Mouse (Mus musculus): ENCODE measurements at regions not wholly inside any gene's neighbourhood (a gene's known extent, or its start where the extent isn't known, plus 50 kb on each side); places are given as distances from the start of the nearest gene placed in this dataset.

DNA sequence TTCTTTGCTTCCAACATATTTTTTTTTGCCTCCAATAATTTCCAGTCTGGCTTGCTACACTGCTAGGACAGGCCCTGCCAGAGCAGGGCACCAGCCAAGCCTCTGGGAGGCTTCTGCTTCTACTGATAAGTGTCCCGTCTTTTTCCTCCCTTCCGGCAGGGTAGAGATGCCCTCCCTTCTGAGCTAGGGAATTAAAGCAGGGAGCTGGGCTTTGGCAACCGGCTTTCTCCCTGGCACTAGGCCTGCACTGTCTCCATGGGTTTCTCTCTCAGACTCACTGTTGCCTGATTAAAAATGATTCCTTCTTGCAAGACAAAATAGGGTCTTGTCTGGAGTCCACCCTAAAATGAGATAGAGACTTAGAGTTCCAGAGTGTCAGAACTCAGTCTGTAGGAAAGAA is 153.3 kb upstream of the Gm4791 start:
- no peak overlapping the region for H3K4me3 ChIP-seq (ENCODE audit: insufficient read depth, low read depth, low read length)
- H3K27ac ChIP-seq (replicated peaks; ENCODE audit: low read depth, low read length) = no peak overlapping the region
- H3K4me1 ChIP-seq (ENCODE audit: control insufficient read depth, insufficient read depth, insufficient read length, low read length) = no peaks in the 10 kb centered on the region

DNA sequence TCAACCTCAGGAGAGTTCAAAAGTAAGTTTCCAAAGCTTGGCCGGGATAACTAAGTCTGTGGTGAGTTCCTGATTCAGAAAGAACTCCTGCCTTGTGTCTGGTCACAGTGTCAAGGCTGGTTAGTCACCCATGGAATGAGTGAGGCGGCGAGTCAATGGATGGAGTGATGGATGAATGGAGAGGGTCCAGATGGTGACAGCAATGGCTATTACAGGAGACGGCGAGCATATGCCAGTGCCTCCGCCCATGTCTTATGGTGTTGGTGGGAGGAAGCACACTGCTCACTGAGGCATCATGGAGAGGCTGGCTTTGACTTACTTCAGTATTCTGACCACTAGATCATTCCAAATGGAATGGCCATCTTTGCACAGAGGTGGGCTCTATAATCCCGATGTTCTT is 154.8 kb upstream of the Gm4791 start:
- no peak overlapping the region for H3K27ac ChIP-seq (replicated peaks; ENCODE audit: low read depth, low read length)

DNA sequence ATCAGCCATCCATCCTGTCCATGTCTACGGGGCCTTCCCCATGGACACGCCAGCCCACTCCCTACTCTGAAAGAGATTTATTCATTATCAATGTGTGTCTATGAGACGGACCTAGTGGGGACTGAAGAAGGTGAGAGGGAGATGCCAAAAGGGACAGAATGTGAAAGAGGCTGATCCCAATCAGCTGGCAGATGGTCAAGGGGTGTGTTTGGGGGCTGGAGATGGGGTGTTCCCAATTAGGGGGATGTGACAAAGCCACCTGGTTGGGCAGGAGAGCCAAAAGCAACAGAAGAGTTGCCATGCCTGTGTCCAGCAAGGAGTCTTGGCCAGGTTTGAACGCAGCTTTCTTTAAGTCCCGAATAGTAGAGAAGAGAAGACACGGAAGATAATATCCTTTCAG is 157.0 kb upstream of the Gm4791 start:
- Histone ChIP-seq H3K27ac (replicated peaks; ENCODE audit: low read depth, low read length) (no peak overlapping the region), H3K4me3 (ENCODE audit: insufficient read depth, low read depth, low read length) (no peak overlapping the region), H3K4me1 (ENCODE audit: control insufficient read depth, insufficient read depth, insufficient read length, low read length) (no peaks in the 10 kb centered on the region)

More for the DNA sequence above, 154.8 kb upstream of the Gm4791 start:
- H3K4me3 ChIP-seq (ENCODE audit: insufficient read depth, low read depth, low read length) = no peak overlapping the region
- no peaks in the 10 kb centered on the region for H3K4me1 ChIP-seq (ENCODE audit: control insufficient read depth, insufficient read depth, insufficient read length, low read length)

DNA sequence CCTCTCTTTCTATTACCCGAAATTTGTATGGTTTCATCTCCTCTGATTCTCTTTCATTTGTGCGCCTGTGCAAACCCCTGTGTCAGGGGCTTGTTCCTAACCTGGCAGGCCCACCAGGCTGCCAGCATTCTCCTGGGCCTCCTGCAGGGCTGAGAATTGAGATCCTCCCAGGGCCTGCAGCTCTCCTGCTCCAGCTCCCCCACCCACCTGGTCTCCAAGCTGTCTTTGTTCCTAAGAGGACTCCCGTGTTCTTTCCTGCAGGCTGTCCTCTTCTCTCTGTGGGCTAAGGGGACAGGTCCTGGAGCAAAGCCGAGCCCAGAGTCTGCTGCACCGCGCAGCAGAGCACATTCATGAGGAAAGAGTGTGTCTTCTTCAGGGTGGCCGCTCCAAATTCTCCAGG is 163.3 kb upstream of the Gm4791 start:
- Histone ChIP-seq H3K27ac (replicated peaks; ENCODE audit: low read depth, low read length) (no peak overlapping the region), H3K4me3 (ENCODE audit: insufficient read depth, low read depth, low read length) (no peak overlapping the region), H3K4me1 (ENCODE audit: control insufficient read depth, insufficient read depth, insufficient read length, low read length) (no peaks in the 10 kb centered on the region)

- Histone ChIP-seq H3K4me3 (ENCODE audit: insufficient read depth, low read depth, low read length) (no peak overlapping the region), H3K27ac (replicated peaks; ENCODE audit: low read depth, low read length) (no peak overlapping the region), H3K4me1 (ENCODE audit: control insufficient read depth, insufficient read depth, insufficient read length, low read length) (no peaks in the 10 kb centered on the region)
Measured at GRCm38 (mm10) chr9:46830746-46831560, 167.6 kb upstream of the Gm4791 start.

- no peaks in the 10 kb centered on the region for H3K4me1 ChIP-seq (ENCODE audit: control insufficient read depth, insufficient read depth, insufficient read length, low read length)
- no peak overlapping the region for H3K4me3 ChIP-seq (ENCODE audit: insufficient read depth, low read depth, low read length)
- no peak overlapping the region for H3K27ac ChIP-seq (replicated peaks; ENCODE audit: low read depth, low read length)
Measured at GRCm38 (mm10) chr9:46830316-46830715, 168.2 kb upstream of the Gm4791 start.

DNA sequence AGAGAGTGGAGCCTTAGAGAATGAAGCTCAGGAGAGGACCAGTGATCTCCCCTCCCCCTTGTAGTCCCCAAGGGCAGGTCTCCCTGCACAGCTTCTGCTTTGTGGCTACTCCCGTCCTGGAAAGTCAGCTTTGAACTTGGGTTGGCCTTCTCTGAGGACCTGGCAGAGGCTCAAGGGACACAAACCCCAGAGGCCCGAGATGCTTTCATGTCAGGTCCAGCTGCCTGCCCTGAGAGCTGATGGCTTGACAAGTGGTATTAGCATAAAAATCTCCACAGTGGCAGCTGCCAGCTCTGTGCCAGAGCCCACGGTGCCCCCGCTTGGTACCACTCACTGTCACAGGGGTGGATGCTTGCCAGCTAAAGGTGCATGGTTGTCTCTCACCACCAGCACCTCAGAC is 173.8 kb upstream of the Gm4791 start:
- H3K4me1 ChIP-seq (ENCODE audit: control insufficient read depth, insufficient read depth, insufficient read length, low read length) = no peaks in the 10 kb centered on the region
- no peak overlapping the region for H3K4me3 ChIP-seq (ENCODE audit: insufficient read depth, low read depth, low read length)
- no peak overlapping the region for H3K27ac ChIP-seq (replicated peaks; ENCODE audit: low read depth, low read length)

DNA sequence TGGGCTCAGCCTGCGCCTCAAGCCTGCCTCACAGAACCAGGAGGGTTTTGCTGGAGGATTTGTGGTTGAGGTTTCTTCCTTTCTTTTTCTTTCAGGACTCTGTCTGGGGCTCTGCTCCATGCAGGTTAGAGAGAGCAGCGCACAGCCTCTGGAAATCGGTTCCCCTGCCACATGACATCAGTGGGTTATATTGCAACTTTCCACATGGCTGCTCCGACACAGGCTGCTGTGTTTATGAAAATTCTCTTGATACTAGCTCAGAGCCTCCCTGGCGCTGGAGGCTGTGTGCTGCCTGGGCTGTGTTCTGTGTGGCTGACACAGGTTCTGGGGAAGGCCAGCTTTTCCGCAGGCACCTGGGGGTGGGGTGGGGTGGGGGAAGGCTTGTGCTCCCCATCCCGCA is 178.7 kb upstream of the Gm4791 start:
- H3K4me1 ChIP-seq (ENCODE audit: control insufficient read depth, insufficient read depth, insufficient read length, low read length) = no peaks in the 10 kb centered on the region
- no peak overlapping the region for H3K27ac ChIP-seq (replicated peaks; ENCODE audit: low read depth, low read length)
- no peak overlapping the region for H3K4me3 ChIP-seq (ENCODE audit: insufficient read depth, low read depth, low read length)

GRCm38 (mm10) chr9:46819376-46819775 is 179.2 kb upstream of the Gm4791 start:
- no peak overlapping the region for H3K4me3 ChIP-seq (ENCODE audit: insufficient read depth, low read depth, low read length)
- no peaks in the 10 kb centered on the region for H3K4me1 ChIP-seq (ENCODE audit: control insufficient read depth, insufficient read depth, insufficient read length, low read length)
- H3K27ac ChIP-seq (replicated peaks; ENCODE audit: low read depth, low read length) = no peak overlapping the region

DNA sequence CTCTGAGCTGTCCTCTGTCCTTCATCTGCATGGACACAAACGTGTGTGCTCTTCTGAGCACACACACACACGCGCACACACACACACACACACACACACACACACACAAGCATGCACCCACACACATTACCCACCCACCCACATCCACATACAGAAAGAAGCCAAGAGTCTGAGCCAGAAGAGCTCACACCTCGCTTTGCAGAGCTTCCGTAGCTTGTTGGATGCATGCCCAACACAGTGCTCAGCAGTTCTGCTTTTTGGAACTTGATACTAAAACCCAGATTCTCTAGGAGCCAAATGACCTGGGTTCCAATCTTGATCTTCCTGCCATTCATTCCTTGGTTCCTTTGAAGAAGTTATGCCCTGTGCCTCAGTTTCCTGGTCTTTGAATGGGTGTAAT is 182.4 kb upstream of the Gm4791 start:
- H3K27ac ChIP-seq (replicated peaks; ENCODE audit: low read depth, low read length) = no peak overlapping the region
- no peak overlapping the region for H3K4me3 ChIP-seq (ENCODE audit: insufficient read depth, low read depth, low read length)
- no peaks in the 10 kb centered on the region for H3K4me1 ChIP-seq (ENCODE audit: control insufficient read depth, insufficient read depth, insufficient read length, low read length)

- no peak overlapping the region for H3K27ac ChIP-seq (replicated peaks; ENCODE audit: low read depth, low read length)
- no peak overlapping the region for H3K4me3 ChIP-seq (ENCODE audit: insufficient read depth, low read depth, low read length)
- no peaks in the 10 kb centered on the region for H3K4me1 ChIP-seq (ENCODE audit: control insufficient read depth, insufficient read depth, insufficient read length, low read length)
Measured at GRCm38 (mm10) chr9:46814478-46815241, 183.9 kb upstream of the Gm4791 start.

GRCm38 (mm10) chr9:46810266-46810665 is 188.3 kb upstream of the Gm4791 start:
- H3K27ac ChIP-seq (replicated peaks; ENCODE audit: low read depth, low read length) = no peak overlapping the region
- H3K4me1 ChIP-seq (ENCODE audit: control insufficient read depth, insufficient read depth, insufficient read length, low read length) = no peaks in the 10 kb centered on the region
- H3K4me3 ChIP-seq (ENCODE audit: insufficient read depth, low read depth, low read length) = no peak overlapping the region

GRCm38 (mm10) chr9:46795446-46795845 is 203.1 kb upstream of the Gm4791 start:
- no peak overlapping the region for H3K4me3 ChIP-seq (ENCODE audit: insufficient read depth, low read depth, low read length)
- no peak overlapping the region for H3K27ac ChIP-seq (replicated peaks; ENCODE audit: low read depth, low read length)
- no peaks in the 10 kb centered on the region for H3K4me1 ChIP-seq (ENCODE audit: control insufficient read depth, insufficient read depth, insufficient read length, low read length)

DNA sequence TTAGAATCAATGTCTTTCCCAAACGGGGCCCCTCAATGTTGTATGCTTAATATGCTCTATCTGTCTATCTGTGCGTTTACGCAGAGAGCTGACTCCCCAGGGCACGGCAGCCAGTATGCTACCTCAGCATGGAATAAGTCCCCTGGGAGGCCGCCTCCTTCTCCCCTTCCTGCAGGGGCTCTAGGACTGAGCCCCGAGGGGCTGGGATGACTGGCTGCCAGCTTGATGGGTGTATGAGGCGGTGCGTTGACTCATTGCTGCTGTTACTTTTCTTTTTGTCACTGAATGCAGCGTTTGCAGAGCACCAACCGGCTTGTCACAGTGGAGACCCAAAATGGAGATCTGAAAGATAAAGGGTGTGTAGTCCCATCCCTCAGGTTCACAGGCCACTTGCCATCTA is 209.5 kb upstream of the Gm4791 start:
- no peak overlapping the region for H3K27ac ChIP-seq (replicated peaks; ENCODE audit: low read depth, low read length)
- H3K4me3 ChIP-seq (ENCODE audit: insufficient read depth, low read depth, low read length) = no peak overlapping the region
- no peaks in the 10 kb centered on the region for H3K4me1 ChIP-seq (ENCODE audit: control insufficient read depth, insufficient read depth, insufficient read length, low read length)

- H3K4me3 ChIP-seq (ENCODE audit: insufficient read depth, low read depth, low read length) = no peak overlapping the region
- no peak overlapping the region for H3K27ac ChIP-seq (replicated peaks; ENCODE audit: low read depth, low read length)
- no peaks in the 10 kb centered on the region for H3K4me1 ChIP-seq (ENCODE audit: control insufficient read depth, insufficient read depth, insufficient read length, low read length)
Measured at GRCm38 (mm10) chr9:46788456-46788855, 210.1 kb upstream of the Gm4791 start.
